Mouse (Mus musculus) brain, embryonic 14.5 days (tissue): ENCODE results near the gene Sema4c.

Experiments used
- CTCF ChIP-seq: fragments of 200-500 bp; IDR thresholded peaks from 2 replicates; pipeline ENCODE4 v1.5.1; 2012; ENCODE audit warnings: inconsistent platforms, mild to moderate bottlenecking, moderate library complexity, borderline replicate concordance; ENCODE audit not compliant: insufficient read depth, insufficient read length; ENCODE audit errors: extremely low read depth
- POLR2A ChIP-seq: fragments of 200-500 bp; IDR thresholded peaks from 2 replicates; pipeline ENCODE4 v1.6.1; 2012; ENCODE audit warnings: mild to moderate bottlenecking, inconsistent platforms, borderline replicate concordance; ENCODE audit not compliant: poor library complexity, insufficient read depth, insufficient read length, severe bottlenecking; ENCODE audit errors: extremely low read depth

GRCm38 (mm10) chr1:36556553-36557456 lies 1.3 kb downstream of the Sema4c start:
- TF ChIP-seq POLR2A (peak; percentile 70; the same call in 1 of the 2 replicates), CTCF (peak; percentile 92)
